Mouse (Mus musculus) cerebellum, adult 2 months (tissue): ENCODE data around the gene Ppp1r37. TPM values are rescaled to one million over a fixed set of nuclear protein-coding genes. Genes with fewer than 3 reads are reported as not detected.

ENCODE experiments used
- DNase-seq, 2 experiments: peaks; one replicate each; pipeline ENCODE4 v3.0.0; 2021
- H3K27ac ChIP-seq: fragments of 200-500 bp; 2 replicates; pipeline ENCODE4 v1.5.1; 2012; ENCODE audit warnings: low read length, control low read depth, inconsistent platforms; ENCODE audit not compliant: insufficient read depth
- H3K27me3 ChIP-seq: fragments of 200-500 bp; 2 replicates; pipeline ENCODE4 v1.6.1; 2012; ENCODE audit warnings: inconsistent platforms, mild to moderate bottlenecking, low read length, moderate library complexity; ENCODE audit not compliant: control insufficient read depth, insufficient read depth
- H3K4me1 ChIP-seq: fragments of 200-500 bp; 2 replicates; pipeline ENCODE4 v1.6.1; 2011; ENCODE audit warnings: low read length; ENCODE audit not compliant: control insufficient read depth, insufficient read depth
- H3K4me3 ChIP-seq: fragments of 200-500 bp; replicated peaks from 2 replicates; pipeline ENCODE3; 2011; ENCODE audit warnings: mild to moderate bottlenecking, low read depth, low read length, control low read depth; ENCODE audit not compliant: insufficient read depth
- CTCF ChIP-seq: fragments of 200-500 bp; IDR thresholded peaks from 2 replicates; pipeline ENCODE4 v1.5.1; 2011; ENCODE audit warnings: low read depth, mild to moderate bottlenecking, control low read depth, low read length, moderate library complexity, borderline replicate concordance; ENCODE audit not compliant: insufficient read depth
- POLR2A ChIP-seq: fragments of 200-500 bp; IDR thresholded peaks from 2 replicates; pipeline ENCODE4 v1.6.1; 2011; ENCODE audit warnings: low read length, control low read depth, borderline replicate concordance; ENCODE audit not compliant: insufficient read depth
- WGBS: fragments of 180-500 bp; shearing (Covaris S2); methylation state at CpG from one replicate; pipeline ENCODE4 v1.1.7; 2018; 5-methylcytosine and 5-hydroxymethylcytosine counted together
- polyA plus RNA-seq: library from polyadenylated mRNA; depleted of rRNA; stranded (reverse); fragments of >200 nt; gene quantifications from 2 replicates; pipeline ENCODE4 v1.2.3, GENCODE M21; 2012

Ppp1r37 gene
- polyA plus RNA-seq, 1 experiment = 136 TPM

DNA sequence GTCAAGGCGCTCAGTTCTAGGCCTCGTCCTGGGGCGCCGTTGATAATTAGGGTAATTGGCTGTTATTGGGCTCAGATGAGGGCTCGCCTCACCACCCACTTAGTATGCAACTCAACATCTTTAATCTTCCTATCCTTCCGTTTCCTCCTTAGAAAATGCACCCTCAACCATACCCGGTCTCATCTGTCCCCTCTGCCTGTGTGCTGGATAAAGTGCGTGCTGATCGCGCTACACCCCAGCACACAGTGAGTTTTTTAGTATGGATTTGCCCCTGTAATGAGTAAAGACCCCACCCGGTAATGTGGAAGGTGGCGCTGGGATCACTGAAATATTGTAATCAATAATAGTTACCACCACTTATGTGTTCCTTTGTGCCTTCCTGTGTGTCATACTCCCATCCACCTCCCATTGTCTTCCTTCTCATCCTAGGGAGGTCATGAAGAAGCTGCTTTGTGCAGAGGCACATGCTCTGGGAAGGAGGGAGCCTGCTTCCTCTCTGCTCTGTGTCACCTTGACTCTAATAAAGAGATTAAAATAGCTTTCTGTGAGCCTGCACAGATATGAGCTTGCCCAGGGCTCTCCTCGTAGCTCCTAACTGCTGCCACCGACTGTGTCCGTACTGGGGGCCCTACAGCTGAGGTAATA, 53.8 kb downstream of the Ppp1r37 start:
- whole genome bisulfite sequencing = 3% methylated on average over 15 of the region's 15 CpGs
- peak overlapping the region; percentile 29; the same call in 1 of the 2 replicates for H3K27ac ChIP-seq

DNA sequence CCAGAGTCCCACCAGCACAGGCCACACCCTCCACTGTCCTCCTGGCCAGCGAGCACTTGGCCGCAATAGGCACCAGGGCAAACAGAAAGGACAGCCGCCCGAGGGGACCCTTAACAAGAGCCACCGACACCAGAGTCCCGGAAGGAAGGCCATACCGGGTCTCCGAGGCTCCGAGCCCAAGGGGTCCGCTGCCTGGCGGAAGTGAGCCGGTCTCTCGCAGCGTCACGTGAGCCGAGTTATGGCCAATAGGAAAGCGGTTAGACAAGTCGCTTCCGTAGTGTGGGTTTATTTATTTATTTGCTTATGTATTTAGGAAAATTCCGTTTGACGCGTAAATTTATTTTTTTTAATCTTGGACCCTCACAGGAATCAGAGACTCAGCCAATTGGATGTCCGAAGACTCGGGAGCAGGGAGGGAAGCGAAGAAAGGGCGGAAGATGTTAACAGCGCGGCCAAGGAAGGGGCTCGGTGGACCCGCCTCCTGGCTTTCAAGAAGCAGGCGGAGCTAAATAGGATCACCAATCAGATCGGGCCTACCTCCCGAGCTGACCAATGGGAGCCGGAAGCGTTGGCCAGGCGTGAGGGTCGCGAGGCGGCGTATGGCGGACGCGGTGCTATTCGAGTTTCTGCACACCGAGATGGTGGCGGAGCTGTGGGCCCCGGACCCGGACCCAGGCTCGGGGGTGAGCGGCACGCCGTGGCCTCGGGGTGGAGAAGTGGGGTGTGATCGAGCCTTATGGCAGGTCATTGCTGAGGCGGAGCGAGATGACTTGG, 54.5 kb downstream of the Ppp1r37 start, which contains the start of the genes Bloc1s3 and Trappc6a:
TSS of gene Bloc1s3 (minus strand) at position 218 of the 774 bp plus-strand sequence.
TSS of gene Trappc6a (plus strand) at position 246 of the 774 bp plus-strand sequence.
- Histone ChIP-seq H3K27me3 (no peaks in the 10 kb centered on the region), H3K27ac (peak within 1 kb of the TSS; percentile 29; the same call in 1 of the 2 replicates), H3K4me1 (peaks cover 7% of the 10 kb centered on the region; the same call in 1 of the 2 replicates), H3K4me3 (peak within 1 kb of the TSS; percentile 94)
- DNase-seq = peak; percentile 94 to 95
- under 1% methylated on average over 56 of the region's 56 CpGs for WGBS
- TF ChIP-seq CTCF = no peak
- peak; percentile 51; the same call in 1 of the 2 replicates for TF ChIP-seq POLR2A

More for the DNA sequence above, 53.8 kb downstream of the Ppp1r37 start:
- no peak for DNase-seq
- TF ChIP-seq CTCF = no peak
- Histone ChIP-seq H3K4me1 (0 out of 2 replicates have a peak, but pooled peaks cover 4% of the 10 kb centered on the region), H3K27me3 (no peaks in the 10 kb centered on the region), H3K4me3 (peak overlapping the region; percentile 94)

GRCm38 (mm10) chr7:19507612-19507981, 55.3 kb downstream of the Ppp1r37 start:
- Histone ChIP-seq H3K4me3 (peak overlapping the region; percentile 94), H3K4me1 (peaks cover 7% of the 10 kb centered on the region; the same call in 1 of the 2 replicates), H3K27ac (no peak overlapping the region), H3K27me3 (no peaks in the 10 kb centered on the region)
- no peak for TF ChIP-seq CTCF
- TF ChIP-seq POLR2A = no peak
- DNase-seq = no peak
- WGBS = 3% methylated on average over 18 of the region's 18 CpGs

GRCm38 (mm10) chr7:19506969-19507611, 55.8 kb downstream of the Ppp1r37 start:
- 2% methylated on average over 71 of the region's 71 CpGs for WGBS
- H3K4me3 ChIP-seq = peak overlapping the region; percentile 94
- H3K4me1 ChIP-seq = peaks cover 7% of the 10 kb centered on the region; the same call in 1 of the 2 replicates
- H3K27me3 ChIP-seq = no peaks in the 10 kb centered on the region
- no peak overlapping the region for H3K27ac ChIP-seq
- DNase-seq = peak; percentile 38 to 43
- TF ChIP-seq POLR2A = no peak

- Histone ChIP-seq H3K27ac (no peak overlapping the region), H3K4me1 (peaks cover 7% of the 10 kb centered on the region; the same call in 1 of the 2 replicates), H3K27me3 (no peaks in the 10 kb centered on the region), H3K4me3 (no peak overlapping the region)
- TF ChIP-seq POLR2A = no peak
- no peak for TF ChIP-seq CTCF
- no peak for DNase-seq
- 51% methylated on average over 6 of the region's 6 CpGs for WGBS
These were observed 56.5 kb downstream of the Ppp1r37 start for GRCm38 (mm10) chr7:19506326-19506725.

DNA sequence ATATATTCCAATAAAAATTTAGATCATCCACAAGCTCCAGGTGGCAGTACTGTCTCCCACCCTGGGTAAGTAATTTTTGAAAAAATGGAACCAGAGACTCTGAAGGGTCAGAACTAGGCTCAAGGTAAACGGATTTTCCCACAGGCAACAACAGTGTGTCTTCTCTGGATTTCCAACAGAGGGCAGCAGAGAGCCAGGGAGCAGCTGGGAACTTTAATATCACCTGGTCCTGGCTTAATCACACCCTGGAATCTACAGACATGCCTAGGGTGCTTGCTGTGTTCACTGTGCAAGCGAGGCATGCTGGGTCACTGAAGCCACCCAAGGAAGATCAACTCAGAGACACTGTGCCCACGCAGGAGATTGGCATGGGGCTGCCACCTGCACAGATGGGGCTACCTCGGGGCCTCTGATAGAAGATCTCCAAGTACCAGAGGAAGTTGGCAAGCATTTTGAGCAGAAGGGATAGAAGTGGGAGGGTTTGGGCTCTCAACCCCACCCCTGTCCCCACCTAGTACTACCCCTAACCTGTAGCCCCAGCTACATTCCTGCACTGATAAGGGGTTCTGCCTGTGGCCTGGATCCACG, 59.3 kb downstream of the Ppp1r37 start:
- Histone ChIP-seq H3K4me1 (peaks cover 3% of the 10 kb centered on the region; the same call in 1 of the 2 replicates), H3K4me3 (no peak overlapping the region), H3K27me3 (no peaks in the 10 kb centered on the region), H3K27ac (no peak overlapping the region)
- no peak for TF ChIP-seq POLR2A
- TF ChIP-seq CTCF = peak; percentile 88
- peak; percentile 67 for DNase-seq
- 21% methylated on average over 5 of the region's 5 CpGs for WGBS

DNA sequence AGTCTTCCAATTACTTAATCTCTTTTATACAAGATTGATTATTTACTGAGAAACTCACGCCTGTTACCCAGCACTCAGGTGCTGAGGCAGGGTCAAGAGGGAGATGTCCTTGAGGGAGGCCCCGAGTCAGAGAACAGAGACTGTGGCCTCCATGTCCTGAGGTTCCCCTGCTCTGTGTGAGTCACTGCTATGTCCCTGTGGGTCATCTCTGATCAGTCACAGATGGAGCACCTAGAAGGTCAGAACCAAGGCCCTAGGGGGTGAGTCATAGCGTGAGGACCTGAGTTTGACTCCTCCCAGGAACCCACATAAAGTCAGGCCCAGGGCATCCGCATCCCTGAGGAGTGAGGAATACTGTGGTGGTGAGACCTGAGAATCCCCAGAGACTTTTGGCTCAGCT, 61.2 kb downstream of the Ppp1r37 start:
- DNase-seq = no peak
- H3K4me1 ChIP-seq = peaks cover 3% of the 10 kb centered on the region; the same call in 1 of the 2 replicates
- H3K27me3 ChIP-seq = no peaks in the 10 kb centered on the region
- no peak overlapping the region for H3K27ac ChIP-seq
- WGBS = 82% methylated on average over 4 of the region's 4 CpGs
- no peak for TF ChIP-seq POLR2A
- TF ChIP-seq CTCF = no peak
- H3K4me3 ChIP-seq = no peak overlapping the region
